Mouse (Mus musculus) left cerebral cortex, postnatal 10 days (tissue): ENCODE results near the gene Ube2a. TPM values are rescaled to one million over a fixed set of nuclear protein-coding genes. Genes with fewer than 3 reads are reported as not detected.
"Not testable (repeated sequence)": the region's sequence is repeated elsewhere in the genome, so short reads cannot be mapped to it uniquely, and the experiment has no call there.

Experiments used
- DNase-seq, 2 experiments: peaks; one replicate each; pipeline ENCODE4 v3.0.0; 2021 to 2022; ENCODE audit warnings: low spot score in 2 of 2, mixed read lengths in 1 of 2; ENCODE audit errors: extremely low spot score in 1 of 2
- intact Hi-C: fragments of 180-260 bp; cut with DNase I; formaldehyde crosslinking; loops from one replicate; pipeline ENCODE4 v1.15.1; 2025
- total RNA-seq, 2 experiments: library from RNA; stranded (reverse); gene quantifications; 2 replicates each; pipeline ENCODE4 v1.2.3; 2021

Gene Ube2a
- total RNA-seq, 2 experiments from 2014 or later: 61.7 to 63.9 TPM

GRCm38 (mm10) chrX:36874704-36875128 is 1.0 kb downstream of the Ube2a start:
- intact Hi-C loops: no loop called here
- no peak for DNase-seq

- intact Hi-C loops: no loop called here
- DNase-seq: no peak
Measured at GRCm38 (mm10) chrX:36884719-36885118, 11.0 kb downstream of the Ube2a start.

DNA sequence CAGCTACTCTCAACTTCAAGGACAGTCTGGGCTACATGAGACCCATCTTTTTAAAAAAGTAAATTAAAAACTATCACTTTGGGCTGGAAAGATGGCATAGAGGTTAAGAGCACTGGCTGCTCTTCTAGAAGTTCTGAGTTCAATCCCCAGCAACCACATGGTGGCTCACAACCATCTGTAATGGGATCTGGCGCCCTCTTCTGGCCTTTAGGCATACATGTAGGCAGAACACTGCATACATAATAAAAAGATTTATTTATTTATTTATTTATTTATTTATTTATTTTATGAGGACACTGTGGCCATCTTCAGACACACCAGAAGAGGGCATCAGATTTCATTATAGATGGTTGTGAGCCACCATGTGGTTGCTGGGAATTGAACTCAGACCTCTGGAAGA is 25.2 kb downstream of the Ube2a start:
- DNase-seq: not testable (repeated sequence)

GRCm38 (mm10) chrX:36901655-36902054 is 28.0 kb downstream of the Ube2a start:
- no peak for DNase-seq
- intact Hi-C loops: loop anchor here (5.0 kb wide), 1 partner anchor 69 kb away; no protein-coding TSS in a partner anchor

More for the DNA sequence above, 25.2 kb downstream of the Ube2a start:
- intact Hi-C loops: not testable (repeated sequence)

DNA sequence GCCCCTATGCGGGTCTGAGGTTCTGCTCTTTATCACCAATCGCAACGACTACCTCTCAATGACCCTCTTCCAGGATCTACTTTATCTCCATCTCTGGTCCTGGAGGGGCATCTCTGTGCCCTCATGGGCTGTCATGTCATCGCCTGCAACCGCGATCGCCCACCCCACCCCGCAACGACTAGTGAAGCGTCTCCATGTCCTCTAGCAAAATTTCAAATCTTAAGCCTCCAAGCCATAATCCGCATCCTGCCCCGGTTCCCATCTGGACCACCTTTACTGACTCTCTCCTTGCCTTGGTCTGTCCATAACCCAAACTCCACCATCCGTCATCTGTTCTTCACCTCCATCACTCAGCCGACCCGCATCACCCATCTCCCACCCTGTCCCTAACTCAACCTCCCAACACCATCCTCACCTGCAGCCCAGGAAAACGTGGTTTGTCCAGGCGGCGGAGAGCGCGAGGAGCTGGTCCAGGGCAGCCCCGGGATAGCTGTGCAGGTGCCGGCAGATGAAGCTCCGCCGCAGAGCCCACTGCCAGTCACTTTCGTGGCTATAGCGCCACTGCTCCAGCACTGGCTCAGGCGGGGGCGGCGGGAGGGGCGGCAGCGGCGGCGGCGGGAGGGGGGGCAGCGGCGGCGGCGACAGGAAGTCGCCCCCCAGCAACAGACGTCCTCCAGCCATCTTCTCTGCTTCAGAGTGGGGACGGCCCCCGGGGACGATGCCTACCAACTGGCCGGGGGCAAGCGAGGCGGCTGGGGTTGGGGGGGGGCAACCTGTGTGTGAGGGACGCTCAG is 28.8 kb downstream of the Ube2a start, which contains the start of gene Nkrf:
Nkrf (minus strand) TSS at position 579 of the 794 bp plus-strand sequence.
- intact Hi-C loops: loop anchor here (5.0 kb wide), 1 partner anchor 70 kb away; no protein-coding TSS in a partner anchor
- DNase-seq: peak; percentile 12 to 62

GRCm38 (mm10) chrX:36903115-36903768 is 29.5 kb downstream of the Ube2a start:
- intact Hi-C loops: loop anchor here (5.0 kb wide), 1 partner anchor 71 kb away; no protein-coding TSS in a partner anchor

DNA sequence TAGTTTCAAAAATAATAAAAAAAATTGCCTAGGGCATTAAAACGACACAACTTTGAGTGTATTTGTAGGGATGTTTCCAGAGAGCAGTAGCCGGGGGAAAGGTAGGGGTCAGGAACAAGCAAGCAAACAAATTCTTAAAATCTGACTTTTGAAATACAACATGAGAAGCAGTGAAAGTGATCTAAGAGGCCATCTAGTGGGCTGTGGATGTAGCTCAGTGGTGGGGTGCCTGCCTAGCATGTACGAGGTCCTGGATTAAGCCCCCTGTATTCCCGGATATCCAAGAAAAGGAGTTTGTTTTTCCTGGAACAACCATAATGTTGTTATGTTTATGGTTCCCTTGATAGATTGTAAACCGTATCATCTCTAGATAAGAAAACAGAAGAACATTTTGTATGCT is 32.8 kb downstream of the Ube2a start:
- intact Hi-C loops: loop anchor here (5.0 kb wide), 1 partner anchor 144 kb away; no protein-coding TSS in a partner anchor

More at GRCm38 (mm10) chrX:36903115-36903768, 29.5 kb downstream of the Ube2a start:
- peak; percentile 90 to 93 for DNase-seq

GRCm38 (mm10) chrX:36911343-36911742 is 37.6 kb downstream of the Ube2a start:
- intact Hi-C loops: no loop called here

More for the DNA sequence above, 32.8 kb downstream of the Ube2a start:
- DNase-seq: no peak

GRCm38 (mm10) chrX:36917749-36918148 is 44.0 kb downstream of the Ube2a start:
- no peak for DNase-seq
- intact Hi-C loops: no loop called here

More at GRCm38 (mm10) chrX:36911343-36911742, 37.6 kb downstream of the Ube2a start:
- peak in 1 of 2 experiments; percentile 43 for DNase-seq

DNA sequence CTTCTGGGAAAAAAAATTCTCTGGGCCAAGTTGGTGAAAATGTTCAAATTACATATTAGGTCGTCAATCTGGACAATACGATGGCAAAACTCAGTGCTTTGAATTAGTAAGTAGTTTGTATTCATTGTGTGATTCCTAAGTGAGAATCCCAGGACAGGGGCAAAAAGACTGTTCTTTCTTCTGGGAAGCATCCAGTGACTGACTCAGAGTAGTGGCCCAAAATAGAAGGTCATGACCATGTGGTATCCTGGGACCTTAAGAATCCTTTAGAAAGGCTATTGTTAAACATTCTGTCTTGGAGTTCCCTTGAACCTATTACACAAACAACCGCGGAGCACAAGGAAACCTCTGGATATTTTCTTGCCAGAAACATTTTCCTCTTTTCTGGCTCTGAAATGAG is 47.6 kb downstream of the Ube2a start:
- DNase-seq: no peak
- intact Hi-C loops: no loop called here

GRCm38 (mm10) chrX:36928791-36929190 is 55.1 kb downstream of the Ube2a start:
- intact Hi-C loops: no loop called here
- DNase-seq: peak in 1 of 2 experiments; percentile 38

GRCm38 (mm10) chrX:36929694-36930093 is 56.0 kb downstream of the Ube2a start:
- DNase-seq: no peak
- intact Hi-C loops: loop anchor here (2.0 to 5.0 kb wide), 2 partner anchors 93 to 113 kb away; no protein-coding TSS in a partner anchor

DNA sequence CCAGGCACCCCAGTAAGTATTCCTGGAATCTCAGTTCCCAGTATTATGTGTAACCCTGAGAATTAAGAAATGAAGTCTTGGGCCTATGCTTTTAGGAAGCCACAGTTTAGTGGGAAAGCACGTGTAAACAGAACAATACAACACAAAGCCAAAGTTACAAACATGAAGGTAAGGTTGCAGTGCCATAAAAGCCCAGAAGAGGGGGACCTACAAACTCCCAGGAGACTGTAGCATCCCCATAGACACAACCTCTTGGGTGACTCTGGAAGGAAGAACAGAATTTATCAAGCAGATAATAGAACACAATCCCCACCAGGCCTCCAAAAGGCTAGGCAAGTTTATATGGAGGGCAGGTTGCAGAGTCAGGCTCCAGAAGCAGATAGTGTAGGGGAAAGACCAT is 56.9 kb downstream of the Ube2a start:
- DNase-seq: no peak
- intact Hi-C loops: loop anchor here (2.0 to 5.0 kb wide), 2 partner anchors 92 to 112 kb away; no protein-coding TSS in a partner anchor

Other genes starting within 250 kb of the Ube2a start
- gene Akap17b, start 228.5 kb upstream of the Ube2a start, total RNA-seq: 10 to 100 TPM in 1 of 2 experiments, 1 to 10 TPM in 1; 8.1 to 10.2 TPM
- not detected for gene Slc25a43, start 130.2 kb upstream of the Ube2a start, total RNA-seq
- gene Slc25a5, start 78.2 kb upstream of the Ube2a start, total RNA-seq: 100 to 1,000 TPM; 328 to 349 TPM
- 10 to 100 TPM; 30.2 to 32.3 TPM for gene C330007P06Rik, start 211 bp downstream of the Ube2a start, total RNA-seq
- 10 to 100 TPM; 30.8 to 31.0 TPM for gene Nkrf, start 29.0 kb downstream of the Ube2a start, total RNA-seq
- gene Sept6, start 117.9 kb downstream of the Ube2a start, total RNA-seq: 10 to 100 TPM; 90.7 to 91.8 TPM
- not detected for gene Sowahd, start 174.9 kb downstream of the Ube2a start, total RNA-seq
- gene Rpl39, start 211.5 kb downstream of the Ube2a start, total RNA-seq: 100 to 1,000 TPM; 416 to 428 TPM
- gene Upf3b, start 236.4 kb downstream of the Ube2a start, total RNA-seq: 10 to 100 TPM; 17.0 to 18.4 TPM